Mouse (Mus musculus) layer of hippocampus, adult 8-10 months (tissue): ENCODE measurements around the gene Gm8212. TPM values are rescaled to one million over a fixed set of nuclear protein-coding genes. Genes with fewer than 3 reads are reported as not detected.
"Not testable (repeated sequence)": the region's sequence is repeated elsewhere in the genome, so short reads cannot be mapped to it uniquely, and the experiment has no call there.

Experiments
- DNase-seq, 2 experiments: peaks; one replicate each; pipeline ENCODE4 v3.0.0; 2022; ENCODE audit warnings: low spot score in 2 of 2
- total RNA-seq, 4 experiments: library from RNA; stranded (reverse); gene quantifications; 2 replicates each; pipeline ENCODE4 v1.2.4; 2022

Gene Gm8212
- total RNA-seq: not detected

DNA sequence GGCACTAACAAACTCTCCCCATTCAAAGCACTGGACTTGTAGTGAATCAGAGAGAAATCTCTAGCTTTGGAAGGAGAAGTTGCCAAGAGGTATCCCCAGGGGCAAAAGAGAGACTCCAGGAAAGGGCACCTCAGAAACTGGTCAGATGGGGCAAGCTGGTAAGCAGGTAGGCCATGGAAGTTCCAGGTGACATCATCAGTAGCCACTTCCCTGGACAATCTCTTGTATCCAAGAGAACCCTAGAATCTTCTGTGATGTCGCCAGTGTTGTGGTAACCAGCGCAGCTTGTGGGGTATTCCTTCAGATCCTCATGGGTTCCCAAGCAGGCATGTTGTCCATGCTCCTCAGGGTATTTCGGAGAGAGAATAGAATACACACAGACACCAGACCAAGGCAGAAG, at the start of gene Gm8212:
TSS of gene Gm8212 (plus strand) at position 301 of the 400 bp plus-strand sequence.
- not testable (repeated sequence) for DNase-seq

GRCm38 (mm10) chr14:44213154-44213553, 15.7 kb downstream of the Gm8212 start, which contains the start of gene 4930503E14Rik:
Gene 4930503E14Rik (minus strand): TSS chr14:44213254.
- DNase-seq: not testable (repeated sequence)

DNA sequence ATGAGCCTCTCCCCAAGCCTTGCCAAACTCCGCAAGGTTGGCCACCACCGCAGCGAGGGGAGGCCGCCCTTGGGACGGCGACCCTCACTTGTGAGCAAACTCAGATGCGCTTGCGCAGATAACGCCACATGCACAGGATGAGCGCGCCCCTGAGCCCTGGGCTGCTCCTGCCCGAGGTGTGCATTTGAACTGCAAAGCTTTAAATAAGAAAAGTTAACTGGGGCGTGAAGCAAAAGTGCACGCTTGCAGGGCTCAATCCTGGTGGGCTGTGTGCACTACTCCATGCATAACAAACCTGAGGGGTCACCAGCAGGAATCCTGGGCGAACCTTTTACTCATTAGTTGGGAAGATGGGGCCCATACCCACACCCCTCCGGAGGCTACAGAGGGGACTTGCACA, 50.6 kb downstream of the Gm8212 start:
- DNase-seq: no peak

Other genes starting within 250 kb of the Gm8212 start
- gene Ang5, start 240.6 kb upstream of the Gm8212 start, total RNA-seq: not detected
- not detected for gene Ang6, start 195.4 kb upstream of the Gm8212 start, total RNA-seq
- not detected for gene Ear2, start 95.0 kb upstream of the Gm8212 start, total RNA-seq
- not detected for gene Gm3327, start 73.8 kb upstream of the Gm8212 start, total RNA-seq
- not detected for gene 4930503E14Rik, start 15.6 kb downstream of the Gm8212 start, total RNA-seq
- gene Gm8220, start 87.9 kb downstream of the Gm8212 start, total RNA-seq: not detected
- gene Gm5930, start 140.9 kb downstream of the Gm8212 start, total RNA-seq: not detected
- gene Gm8229, start 167.7 kb downstream of the Gm8212 start, total RNA-seq: not detected
- gene Gm3371, start 213.0 kb downstream of the Gm8212 start, total RNA-seq: not detected
- not detected for gene Gm8232, start 236.0 kb downstream of the Gm8212 start, total RNA-seq